Mouse (Mus musculus) common myeloid progenitor, adult 5-6 weeks (primary cell): ENCODE results near the gene Stx4a. TPM values are rescaled to one million over a fixed set of nuclear protein-coding genes. Genes with fewer than 3 reads are reported as not detected.
"Not testable (repeated sequence)": the region's sequence is repeated elsewhere in the genome, so short reads cannot be mapped to it uniquely, and the experiment has no call there.

Source experiments
- ATAC-seq: replicated peaks from 2 replicates; pipeline ENCODE4 v1.8.0; 2016; ENCODE audit warnings: low read depth, mild to moderate bottlenecking, moderate TSS enrichment, inconsistent platforms; ENCODE audit not compliant: poor library complexity, severe bottlenecking
- total RNA-seq: library from RNA; stranded (forward); fragments of 200-1000, 187-1606 nt; gene quantifications from 2 replicates; pipeline ENCODE4 v1.2.3, GENCODE M21; 2017

Gene Stx4a
- total RNA-seq, 1 experiment from 2014 or later: 47.6 TPM

DNA sequence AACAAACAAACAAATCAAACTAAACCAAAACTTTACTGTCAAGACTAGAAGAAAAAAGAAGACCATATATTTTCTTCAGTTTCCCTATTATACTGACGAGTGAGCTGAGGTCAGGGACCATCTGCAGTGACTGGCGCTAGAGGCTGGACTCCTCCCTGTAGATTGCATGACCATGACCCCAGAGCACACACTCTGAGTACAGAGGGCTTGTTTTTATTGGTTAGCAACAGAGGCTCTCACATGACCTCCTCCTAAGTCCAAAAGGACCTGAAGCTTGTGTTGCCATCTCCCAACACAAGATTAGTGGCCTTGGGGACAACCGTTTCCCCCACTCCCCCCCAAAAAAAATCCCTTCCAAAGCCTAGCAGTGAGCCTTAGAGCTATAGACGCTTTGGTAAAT lies 10.3 kb upstream of the Stx4a start:
- ATAC-seq: no peak

DNA sequence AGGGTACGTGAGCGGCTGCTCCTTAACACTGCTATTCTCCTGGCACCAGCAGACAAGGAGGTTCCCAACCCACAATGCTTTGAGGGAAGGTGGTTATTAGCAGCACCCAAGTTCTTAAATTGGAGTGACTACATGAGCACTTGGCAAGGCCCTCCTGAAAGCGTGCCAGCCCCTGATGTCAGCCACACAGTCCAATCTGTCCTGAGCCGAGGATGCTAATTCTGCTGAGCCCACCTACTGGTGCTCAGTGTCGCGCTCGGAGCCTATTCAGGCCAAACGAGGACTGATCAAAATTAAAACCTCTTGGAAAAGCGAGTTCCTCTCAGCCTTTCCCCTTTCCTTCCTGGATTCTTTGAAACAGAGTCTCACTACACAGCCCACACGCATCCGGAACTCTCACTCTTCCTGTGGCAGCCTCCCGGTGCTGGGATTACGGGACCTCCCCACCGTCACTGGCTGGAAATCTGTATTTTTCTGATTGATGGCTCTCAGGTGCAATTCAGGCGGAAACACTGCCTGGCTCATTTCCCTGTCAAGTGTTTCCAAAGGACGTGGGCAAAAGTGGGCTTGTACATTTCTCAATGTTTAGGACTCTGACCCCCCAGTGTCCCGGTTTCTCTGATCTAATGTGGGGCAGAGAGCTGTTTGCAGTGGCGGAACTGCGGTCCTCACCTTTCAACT lies 9.7 kb upstream of the Stx4a start:
- ATAC-seq: no peak

DNA sequence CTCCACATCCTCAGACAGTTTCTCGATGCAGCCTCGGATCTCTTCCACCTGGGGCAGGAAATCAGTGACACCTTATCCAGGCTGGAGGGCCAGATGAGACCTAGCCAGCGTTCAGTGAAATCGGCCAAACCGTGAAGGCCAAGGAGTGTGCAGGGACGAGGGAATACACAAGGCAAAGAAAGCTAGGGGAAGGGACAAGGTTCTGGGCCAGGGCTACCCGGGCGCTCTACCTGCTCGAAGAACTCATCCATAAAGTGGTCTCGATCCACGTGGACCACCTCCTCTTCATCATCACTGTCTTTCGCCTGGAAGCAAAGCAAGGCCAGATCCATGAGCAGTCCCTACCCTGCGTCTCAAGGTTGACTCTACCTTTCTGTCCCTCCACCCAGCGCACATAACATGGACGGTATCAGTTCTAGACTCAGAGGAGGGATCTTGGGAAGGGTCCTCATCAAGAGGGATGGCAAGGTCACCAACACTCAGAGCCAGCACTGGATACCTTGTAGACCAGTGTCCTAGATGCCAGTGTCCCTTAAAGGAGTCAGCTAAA lies 8.9 kb upstream of the Stx4a start:
- ATAC-seq: no peak

DNA sequence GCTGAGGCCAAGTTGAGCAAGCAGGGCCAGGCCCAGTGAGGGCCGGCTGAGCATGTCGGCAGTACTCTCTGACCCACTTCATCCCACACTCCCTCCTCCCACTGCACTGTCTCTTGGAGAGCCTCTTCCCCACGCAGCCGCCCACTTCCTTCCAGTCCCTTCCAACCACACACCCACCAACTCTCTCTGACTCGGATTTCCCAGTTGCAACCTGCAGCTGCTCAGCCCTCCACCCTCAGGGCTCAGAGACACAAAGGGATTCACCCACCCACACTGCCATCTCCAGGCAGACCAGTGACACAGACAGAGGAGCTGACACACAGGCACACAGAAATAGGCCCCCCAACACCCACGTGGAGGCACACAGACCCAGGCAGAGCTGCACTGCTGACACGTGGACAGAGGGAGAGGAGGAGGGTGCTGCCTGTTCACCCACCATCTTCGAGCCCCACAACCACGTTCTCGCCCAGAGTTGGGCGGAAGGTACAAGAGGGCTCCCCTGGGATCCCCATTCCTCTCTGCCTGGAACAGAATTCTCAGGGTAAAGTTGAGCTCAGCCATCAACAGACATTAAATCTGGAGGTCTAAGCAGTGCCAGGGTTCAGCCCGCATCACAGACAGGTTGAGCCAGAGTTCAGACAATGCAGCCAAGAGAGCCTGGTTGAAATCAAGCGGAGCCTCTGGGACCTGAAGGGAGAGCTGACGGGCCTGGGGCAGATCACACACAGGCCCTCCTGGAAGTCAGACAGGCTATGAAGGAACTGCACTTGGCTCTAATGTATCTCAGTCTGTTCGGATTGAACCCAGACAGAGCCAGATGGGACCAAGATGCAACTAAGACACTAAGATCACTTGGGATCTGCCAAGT lies 7.9 kb upstream of the Stx4a start:
- ATAC-seq: peak; percentile 94

DNA sequence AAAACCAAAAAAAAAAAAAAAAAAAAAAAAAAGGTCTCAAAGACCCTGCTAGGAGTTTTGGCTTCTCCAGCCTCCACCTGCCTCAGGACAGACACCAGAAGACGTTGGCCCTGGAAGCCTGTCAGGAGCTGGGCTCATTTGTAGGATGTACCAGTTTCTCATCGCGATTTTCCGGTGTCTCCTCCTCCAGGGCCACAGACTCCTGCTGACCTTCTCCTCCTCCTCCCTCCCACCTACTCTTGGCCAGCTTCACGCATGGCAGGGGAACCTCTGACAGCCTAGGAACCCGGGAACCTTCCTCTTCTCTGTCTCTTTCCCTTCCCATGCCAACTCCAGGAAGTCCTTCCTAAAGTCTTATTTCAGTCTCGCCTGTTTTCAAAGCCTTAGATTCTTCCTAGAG lies 7.0 kb upstream of the Stx4a start:
- no peak for ATAC-seq

DNA sequence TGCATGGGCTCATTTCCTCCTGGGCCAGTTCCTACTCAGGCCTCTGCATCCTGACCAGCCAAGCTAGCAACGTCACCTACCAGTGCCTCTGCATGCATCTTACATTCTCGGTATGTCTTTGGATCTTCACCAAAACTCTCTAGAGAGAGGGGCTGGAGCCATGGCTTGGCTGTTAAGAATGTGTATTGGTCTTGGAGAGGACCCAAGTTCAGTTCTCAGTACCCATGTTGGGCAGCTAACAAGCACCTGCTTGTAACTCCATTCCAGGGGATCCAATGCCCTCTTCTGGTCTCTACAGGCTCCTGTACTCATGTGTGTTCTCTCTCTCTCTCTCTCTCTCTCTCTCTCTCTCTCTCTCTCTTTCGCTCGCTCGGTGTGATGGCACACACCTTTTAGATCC lies 6.3 kb upstream of the Stx4a start:
- no peak for ATAC-seq

DNA sequence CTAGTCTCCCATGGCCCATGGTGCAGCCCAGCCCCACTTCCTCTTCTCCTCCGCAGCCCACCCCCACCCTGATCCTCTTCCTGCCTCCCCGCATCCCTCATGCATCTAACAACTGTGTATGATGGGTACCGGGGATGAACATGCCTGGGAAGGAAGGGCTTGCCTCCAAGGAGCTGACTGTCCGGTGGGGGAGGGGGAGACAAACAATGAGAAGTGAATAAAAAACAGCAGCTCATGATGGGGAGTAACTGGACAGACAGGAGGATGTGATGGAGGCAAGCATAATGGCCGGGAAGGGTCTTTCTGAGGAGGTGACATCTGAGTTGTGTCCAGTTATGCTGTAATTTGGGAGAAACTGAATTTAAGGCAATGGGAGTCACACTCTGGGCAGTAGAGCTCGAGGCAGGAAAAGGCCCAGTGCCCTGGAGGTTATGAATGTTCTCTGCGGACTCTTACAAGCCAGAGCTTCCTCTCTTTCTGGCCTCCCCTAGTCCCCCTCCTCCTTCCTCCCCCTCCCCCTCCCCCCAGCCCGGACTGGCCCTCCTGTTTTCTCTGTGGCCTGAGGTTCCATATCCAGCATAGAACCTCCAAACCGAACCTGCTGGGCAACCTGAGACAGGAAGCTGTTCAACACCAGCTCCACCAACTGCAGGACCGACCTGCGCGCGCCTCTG lies 3.1 kb upstream of the Stx4a start:
- no peak for ATAC-seq

DNA sequence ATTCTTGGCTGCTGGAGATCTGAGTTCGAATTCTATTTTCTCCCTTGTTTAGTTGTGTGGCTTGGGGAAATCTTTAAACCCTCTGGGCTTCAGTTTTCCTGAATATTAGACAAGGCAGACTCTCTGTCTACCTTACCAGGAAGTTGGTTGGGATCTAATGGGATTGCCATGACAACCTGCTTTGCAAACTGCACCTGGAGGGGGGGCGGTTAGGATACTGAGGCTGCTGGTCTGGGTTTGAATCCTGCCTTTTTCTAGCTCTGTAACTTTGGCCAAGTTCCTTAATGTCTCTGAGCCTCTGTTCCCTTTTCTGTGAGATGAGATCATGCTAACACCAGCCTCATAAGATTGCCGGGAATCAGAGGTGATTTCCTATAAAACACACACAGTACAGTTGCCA lies 1.6 kb upstream of the Stx4a start:
- ATAC-seq: no peak

DNA sequence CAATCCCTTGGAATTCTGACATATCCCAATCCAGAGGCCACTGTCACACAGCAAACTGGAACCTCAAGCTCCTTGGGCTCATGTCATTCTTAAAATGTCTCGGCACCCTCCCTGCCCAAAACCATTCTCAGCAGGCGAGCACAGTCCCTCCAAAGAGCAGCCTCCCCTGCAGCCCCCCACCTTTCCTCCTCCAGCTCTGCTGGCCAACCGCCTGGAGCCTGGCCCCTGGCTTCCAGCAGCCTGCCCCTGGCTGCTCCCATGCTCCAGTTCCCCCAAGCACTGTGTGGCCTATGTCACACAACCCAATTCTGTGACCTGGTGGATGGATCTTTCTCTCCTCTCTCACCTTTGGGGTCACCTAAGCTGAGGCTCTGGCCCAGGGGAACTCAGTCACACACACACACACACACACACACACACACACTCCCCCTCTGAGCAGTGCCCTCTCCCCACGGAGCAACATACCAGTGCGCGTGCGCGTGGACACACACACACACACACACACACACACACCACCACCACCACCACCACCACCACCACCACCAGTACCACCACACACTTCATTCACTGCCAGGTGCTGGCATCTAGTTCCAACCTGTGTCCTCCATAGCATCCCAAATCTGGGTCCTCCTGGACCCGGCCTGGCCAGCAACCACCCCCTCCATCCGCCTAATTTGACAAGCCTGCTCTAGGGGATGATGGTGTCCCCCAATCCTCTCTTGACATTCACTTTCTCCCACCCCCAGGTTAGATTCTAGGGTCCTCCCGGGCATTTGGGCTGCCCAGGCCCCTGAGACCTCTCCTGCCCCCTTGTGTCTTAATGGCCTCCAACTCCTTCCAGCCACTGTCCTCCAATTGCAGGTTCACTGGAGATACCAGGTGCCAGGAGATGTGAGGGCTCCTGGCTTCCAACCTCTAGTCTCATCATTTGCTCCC lies 590 bp upstream of the Stx4a start:
- no peak for ATAC-seq

DNA sequence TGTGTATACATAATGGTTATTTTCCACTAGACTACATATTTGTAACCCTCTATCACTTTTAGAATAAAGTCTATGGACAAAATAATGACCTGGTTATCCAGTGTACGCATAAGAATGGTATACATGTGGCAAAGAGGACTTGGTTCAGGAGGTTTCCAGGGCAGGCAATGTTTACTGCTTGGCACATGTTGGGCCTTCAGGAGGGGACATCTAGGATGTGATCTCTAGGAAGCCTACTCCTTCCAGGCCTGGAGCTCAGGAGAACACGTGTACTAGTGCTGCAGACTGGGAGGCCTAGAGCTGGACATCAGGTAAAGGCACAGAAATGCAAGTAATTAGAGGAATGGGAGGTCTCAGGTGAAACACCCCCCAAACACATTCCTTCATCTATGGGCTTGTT lies 11.5 kb downstream of the Stx4a start:
- ATAC-seq: no peak

DNA sequence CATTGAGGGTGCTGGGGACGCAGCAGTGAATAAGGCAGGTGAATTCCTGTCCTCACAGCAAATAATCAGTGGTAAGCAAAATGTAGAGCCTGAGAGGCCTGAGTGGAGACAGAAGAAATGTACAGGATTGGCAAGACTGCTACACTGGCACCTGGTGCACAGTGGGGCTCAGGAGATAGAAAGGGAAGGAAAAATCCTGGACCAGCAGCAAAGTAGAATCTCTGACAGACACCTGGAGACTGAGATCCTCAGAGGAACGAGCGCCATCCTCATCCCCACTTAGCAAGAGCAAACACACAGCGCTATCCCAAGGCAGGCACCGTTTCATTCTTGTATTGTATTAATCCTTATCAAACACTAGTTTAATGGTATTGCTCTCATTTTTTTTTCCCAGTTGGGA lies 13.4 kb downstream of the Stx4a start:
- ATAC-seq: no peak

DNA sequence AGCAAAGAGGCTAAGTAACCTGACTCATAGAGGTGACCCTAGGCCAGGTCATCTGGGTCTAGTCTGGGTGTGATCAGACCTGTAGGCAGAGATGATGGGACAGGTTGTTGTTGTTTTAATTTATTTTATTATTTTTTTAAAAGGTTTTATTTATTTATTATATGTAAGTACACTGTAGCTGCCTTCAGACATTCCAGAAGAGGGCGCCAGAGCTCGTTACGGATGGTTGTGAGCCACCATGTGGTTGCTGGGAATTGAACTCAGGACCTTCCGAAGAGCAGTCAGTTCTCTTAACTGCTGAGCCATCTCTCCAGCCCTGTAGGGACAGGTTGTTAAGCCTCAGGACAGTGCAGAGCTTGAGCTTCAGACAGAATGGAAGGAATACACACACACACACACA lies 13.8 kb downstream of the Stx4a start:
- not testable (repeated sequence) for ATAC-seq

DNA sequence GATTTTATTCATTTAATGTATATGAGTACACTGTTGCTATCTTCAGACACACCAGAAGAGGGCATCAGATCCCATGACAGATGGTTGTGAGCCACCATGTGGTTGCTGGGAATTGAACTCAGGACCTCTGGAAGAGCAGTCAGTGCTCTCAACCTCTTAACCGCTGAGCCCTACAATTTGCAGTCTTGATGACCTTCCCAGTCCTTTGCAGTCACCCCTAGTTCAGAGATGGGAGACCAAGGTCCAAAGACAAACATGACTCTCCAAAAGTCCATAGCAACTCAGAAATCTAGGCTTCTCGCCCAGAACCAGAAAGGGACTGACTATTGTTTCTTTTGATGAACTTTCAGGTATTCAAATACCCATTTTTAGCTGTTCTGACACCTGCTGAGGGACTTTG lies 15.9 kb downstream of the Stx4a start:
- ATAC-seq: not testable (repeated sequence)

DNA sequence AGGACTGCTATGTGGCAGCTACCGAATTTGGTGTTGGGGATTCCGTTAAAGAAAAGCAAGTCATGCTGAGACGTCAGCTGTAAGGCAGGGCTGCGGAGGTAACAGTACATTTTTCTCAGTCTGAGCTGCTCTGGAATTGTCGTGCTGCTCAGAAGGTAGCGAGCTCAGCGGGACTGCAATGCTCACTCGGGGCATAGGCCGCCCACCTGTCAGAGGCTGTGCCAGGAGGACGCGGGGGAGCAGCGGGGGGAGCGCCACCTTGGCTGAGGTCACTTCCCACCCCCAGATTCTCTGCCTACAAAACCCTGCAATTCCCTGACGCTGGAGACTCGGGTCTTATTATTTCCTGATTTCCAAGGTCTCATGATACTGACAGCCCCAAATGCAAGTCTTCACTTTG lies 16.8 kb downstream of the Stx4a start:
- ATAC-seq: peak; percentile 28

DNA sequence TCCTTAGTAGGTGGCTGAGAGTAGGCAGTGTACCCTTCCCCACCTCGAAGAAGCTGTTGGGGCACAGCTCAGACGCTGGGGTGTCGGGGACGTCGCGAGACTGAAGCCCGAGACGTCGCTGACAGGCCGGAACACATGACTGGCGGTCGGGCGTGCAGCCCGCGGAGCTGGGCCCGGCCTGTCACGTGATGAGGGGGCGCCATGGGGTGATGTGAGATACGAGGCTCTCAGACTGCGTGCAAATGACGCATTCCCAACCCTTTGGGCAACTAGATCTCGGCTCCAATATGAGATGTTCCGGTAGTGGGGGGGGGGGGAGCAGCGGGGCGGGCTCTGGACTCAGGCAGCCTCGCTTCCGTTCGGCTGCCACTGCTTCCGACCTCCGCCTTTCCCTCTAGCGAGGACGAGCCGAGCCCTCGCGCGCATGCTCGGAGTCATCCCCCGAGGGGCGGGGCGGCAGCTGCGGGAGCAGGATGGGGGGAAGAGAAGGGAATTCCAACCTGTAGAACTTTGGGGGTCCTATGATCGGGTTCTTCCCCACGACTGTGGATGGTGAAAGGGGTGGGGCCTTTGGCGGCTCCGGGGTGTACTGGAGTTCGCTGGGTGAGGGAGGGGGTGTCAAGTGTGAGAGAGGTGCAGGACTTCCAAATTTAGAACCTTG lies 17.4 kb downstream of the Stx4a start:
- peak; percentile 84 for ATAC-seq

DNA sequence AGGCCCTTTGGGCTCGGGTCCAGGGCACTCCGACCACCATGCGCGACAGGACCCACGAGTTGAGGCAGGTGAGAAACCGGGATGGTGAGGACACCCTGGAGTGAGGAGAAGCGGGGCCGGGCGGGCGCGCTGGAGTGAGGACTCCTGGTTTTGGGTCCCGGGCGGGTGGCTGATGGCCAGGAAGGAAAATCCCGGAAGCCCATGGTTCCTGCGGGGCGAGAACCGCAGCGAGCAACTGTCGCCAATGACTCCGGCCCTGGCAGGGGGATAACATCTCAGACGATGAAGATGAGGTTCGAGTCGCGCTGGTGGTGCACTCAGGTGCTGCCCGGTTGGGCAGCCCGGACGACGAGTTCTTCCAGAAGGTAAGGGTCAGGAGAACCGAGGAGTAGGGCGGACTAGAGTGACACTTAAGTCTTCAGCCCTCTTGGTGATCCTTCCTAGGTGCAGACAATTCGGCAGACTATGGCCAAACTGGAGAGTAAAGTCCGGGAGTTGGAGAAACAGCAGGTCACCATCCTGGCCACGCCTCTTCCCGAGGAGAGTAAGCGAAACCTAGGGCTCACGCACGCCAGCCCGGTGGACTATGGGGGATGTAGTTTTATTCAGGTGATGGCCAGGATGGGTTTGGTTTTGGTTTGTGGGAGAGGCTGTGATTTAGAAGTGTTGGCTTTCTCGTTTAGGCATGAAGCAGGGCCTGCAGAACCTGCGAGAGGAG lies 18.1 kb downstream of the Stx4a start:
- peak; percentile 61 for ATAC-seq

DNA sequence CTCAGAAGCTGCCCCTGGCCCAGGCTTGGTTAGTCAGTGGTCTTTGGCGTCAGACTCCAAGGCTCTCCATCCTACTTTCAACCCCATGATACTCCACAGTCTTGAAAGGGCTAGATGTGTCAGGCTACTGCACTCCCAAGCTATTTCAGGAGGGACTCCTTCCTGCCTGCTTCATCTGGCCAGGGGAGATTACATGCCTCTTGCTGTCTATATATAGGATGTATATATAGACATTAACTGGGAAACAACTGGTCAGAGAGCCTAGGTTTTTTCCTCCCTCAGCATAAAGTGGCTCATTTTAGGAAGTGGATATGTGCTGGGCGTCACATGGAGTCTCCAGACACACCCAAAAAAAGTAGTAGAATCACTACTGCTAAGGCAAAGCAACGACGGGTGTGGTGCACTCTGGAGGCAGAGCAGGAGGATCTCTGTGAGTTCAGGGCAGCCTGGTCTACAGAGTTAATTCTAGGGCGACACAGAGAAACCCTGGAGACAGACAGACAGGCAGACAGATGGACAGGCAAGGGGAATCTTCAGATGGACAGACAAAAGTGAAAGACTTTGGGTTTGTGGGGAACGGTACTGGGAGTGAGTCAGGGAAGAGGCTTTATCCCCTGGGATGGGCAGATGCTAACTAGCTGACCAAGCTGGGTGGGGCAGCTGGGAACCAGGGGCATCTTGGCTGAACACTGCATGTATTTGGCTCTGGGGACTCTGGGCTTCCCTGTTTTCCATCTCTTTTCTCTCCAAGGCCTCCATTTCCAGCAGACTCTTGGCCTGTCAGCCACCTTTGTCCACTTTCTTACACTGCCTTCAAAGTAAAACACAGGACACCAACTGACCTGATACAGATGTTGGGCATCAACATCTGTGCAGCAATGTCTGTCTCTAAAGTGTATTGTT lies 26.1 kb downstream of the Stx4a start:
- ATAC-seq: peak; percentile 52; the same call in 1 of the 2 replicates

DNA sequence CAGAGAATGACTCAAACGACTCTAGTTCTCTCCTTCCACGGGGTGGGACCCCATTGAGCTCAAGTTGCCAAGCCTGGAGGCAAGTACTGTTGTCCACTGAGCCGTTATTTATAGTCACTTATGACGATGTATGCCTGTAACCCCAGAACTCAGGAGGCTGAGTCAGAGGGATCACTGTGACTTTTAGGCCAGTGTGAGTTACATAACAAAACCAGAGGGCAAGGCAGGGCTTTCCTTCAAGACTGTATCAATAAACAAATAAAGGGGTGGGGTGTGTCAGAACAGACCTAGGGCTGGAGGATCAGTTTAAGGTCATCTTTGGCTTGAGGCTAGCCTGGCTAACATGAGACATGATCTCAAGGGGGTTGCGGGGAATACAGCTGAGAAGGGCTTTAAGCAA lies 26.8 kb downstream of the Stx4a start:
- no peak for ATAC-seq
